Mouse (Mus musculus) gastrocnemius, postnatal 10 days (tissue): ENCODE results near the gene Hoxc8. TPM values are rescaled to one million over a fixed set of nuclear protein-coding genes. Genes with fewer than 3 reads are reported as not detected.

Source experiments
- DNase-seq: peaks from one replicate; pipeline ENCODE4 v3.0.0; 2021; ENCODE audit warnings: mixed read lengths
- total RNA-seq, 2 experiments: library from RNA; stranded (reverse); gene quantifications; 2 replicates each; pipeline ENCODE4 v1.2.3; 2021

Hoxc8 gene
- total RNA-seq, 2 experiments from 2014 or later: 1.8 to 2.8 TPM

DNA sequence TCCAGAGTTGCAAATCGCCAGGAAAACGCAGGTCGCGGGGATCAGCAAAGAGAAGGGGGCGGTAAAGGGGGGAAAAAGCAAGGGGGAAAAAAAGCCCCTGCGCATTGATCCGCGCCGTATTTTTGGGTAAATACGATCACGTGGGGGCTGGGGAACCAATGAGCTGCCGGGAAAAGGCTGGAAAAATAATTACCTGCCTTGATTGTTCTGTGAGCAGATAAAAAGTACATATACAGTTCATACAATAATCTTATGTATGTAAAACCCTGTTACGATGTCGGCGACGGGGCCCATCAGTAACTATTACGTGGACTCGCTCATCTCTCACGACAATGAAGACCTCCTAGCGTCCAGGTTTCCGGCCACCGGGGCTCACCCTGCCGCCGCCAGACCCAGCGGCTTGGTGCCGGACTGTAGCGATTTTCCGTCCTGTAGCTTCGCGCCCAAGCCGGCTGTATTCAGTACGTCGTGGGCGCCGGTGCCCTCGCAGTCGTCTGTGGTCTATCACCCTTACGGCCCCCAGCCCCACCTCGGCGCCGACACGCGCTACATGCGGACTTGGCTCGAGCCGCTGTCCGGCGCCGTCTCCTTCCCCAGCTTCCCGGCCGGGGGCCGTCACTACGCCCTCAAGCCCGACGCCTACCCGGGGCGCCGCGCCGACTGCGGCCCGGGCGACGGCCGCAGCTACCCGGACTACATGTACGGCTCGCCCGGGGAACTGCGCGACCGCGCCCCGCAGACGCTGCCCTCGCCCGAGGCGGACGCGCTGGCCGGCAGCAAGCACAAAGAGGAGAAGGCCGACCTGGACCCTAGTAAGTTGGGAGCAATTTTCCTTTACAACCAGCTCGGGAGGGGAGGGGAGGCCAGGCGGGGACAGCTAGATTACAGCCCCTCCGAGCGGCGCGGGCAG lies 8.8 kb upstream of the Hoxc8 start:
- peak; percentile 72 for DNase-seq

DNA sequence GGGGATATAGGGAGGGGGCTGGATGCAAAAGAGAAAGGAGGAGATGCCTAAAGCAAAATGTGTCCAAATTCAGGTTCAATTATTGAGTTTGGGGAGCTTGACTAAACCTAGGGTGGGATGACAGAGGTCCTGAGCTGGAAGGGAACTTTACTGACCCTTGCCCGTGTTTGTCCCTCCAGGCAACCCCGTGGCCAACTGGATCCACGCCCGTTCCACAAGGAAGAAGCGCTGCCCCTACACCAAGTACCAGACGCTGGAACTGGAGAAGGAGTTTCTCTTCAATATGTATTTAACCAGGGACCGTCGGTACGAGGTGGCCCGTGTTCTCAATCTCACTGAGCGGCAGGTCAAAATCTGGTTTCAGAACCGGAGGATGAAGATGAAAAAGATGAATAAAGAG lies 6.7 kb upstream of the Hoxc8 start:
- DNase-seq: no peak

DNA sequence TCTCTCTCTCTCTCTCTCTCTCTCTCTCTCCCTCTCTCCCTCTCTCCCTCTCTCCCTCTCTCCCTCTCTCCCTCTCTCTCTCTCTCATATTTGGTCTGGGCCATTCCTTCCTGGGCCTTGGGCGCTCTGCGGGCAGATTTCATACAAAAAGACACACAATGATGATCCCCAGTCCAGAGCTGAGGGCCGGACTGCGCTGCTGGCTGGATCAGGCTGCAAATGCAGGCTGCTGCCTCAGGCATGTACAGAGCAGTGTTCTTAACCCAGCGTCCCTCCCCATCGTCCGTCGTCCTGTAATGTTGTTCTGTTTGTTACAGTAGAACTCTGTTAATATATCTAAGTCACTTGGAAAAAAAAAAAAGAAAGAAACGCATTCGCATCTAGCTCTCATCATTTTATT lies 5.9 kb upstream of the Hoxc8 start:
- DNase-seq: no peak

DNA sequence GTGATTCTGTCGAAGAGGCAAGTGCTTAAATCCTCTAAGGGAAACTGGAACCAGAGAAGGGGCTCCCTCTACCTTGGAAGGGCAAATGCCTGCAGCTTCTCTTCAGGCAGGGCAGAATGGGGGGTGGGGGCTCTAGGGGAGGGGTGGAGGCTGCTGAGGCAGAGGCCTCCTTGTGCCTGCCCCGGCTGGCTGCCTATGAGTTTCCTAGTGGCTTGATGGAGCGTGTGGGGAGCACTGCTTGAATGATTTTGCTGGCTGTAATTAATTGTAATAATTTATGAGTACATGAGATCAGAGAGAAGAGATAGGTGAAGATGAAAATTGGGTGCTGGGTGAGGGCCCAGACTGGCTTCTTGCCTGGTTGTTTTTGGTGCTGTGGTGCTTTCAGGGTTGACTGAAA lies 5.5 kb upstream of the Hoxc8 start:
- DNase-seq: no peak

GRCm38 (mm10) chr15:102987124-102987833 lies 3.1 kb upstream of the Hoxc8 start:
- DNase-seq: peak; percentile 98

DNA sequence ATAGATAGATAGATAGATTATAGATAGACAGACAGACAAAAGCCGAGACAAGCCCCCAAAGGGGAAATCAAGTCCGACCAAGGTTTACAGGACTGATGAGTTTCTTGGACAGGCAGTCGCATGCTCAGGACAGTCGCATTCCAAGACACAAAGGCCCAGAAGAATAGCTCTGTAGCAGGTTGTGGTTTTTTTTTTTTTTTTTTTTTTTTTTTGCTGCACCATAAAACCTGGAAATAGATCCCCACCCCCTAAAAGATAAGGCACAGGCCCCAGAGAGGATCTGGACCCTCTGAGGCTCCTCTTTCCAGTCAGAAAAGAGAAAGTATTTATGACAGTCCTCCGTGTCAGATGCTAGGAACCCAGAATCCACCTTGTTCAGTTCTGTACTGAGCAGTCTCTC lies 2.3 kb upstream of the Hoxc8 start:
- DNase-seq: no peak

DNA sequence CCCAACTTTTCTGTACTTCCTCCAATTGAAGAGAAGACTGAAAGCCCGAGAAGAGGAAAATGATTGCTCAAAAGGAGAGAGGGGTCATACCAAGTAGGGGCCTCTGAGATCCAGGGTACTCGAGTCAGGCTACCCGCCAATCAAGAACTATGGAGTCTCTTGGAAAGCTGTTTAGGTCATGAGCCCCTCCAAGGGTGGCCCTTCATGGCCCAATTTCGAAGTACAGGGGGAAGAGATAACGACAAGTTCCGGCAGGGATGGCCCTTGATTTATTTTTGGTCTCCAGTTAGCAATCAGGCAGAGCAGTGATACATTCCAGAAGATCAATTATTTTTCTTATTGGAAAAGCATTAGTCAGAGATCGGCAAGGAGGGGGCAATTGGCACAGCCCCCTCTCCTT lies 1.4 kb downstream of the Hoxc8 start:
- DNase-seq: no peak

- no peak for DNase-seq
Measured at GRCm38 (mm10) chr15:102992206-102992605, 1.8 kb downstream of the Hoxc8 start.

DNA sequence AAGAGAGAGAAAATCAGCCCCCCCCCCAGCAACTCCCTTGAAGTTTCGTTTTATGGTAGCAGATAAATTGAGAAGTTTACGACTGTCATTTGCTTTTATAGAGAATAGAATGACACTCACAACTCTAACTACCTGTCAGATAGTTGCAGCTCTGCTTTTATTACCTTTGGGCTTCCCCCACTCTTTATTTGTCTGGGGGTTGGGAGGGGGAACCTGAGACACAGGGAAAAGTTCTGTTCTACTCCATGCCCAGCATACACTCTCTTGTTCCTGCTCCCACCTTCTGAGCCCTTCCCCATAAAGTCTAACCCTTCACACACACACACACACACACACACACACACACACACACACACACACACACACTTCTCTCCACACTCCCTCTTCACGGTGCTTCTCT lies 2.5 kb downstream of the Hoxc8 start:
- DNase-seq: no peak

DNA sequence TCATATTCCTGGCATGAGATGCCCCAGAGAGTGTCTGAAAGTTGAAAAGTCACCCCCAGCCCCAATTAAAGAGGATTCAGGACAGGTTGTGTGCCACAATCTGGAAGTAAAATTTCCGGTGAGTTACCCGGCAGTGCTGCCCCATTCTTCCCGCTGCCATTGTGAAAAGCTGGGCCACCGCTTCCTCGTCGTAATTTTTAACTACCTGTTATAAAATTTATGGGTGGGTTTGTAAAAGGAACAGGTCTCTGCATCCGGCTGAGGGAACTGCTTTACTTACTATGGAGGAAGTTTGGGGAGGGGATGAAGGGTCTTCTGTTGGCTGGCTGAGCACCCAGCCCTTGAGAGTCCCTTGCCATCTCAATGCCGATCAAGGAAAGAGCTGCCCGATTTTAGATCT lies 6.1 kb downstream of the Hoxc8 start:
- no peak for DNase-seq

DNA sequence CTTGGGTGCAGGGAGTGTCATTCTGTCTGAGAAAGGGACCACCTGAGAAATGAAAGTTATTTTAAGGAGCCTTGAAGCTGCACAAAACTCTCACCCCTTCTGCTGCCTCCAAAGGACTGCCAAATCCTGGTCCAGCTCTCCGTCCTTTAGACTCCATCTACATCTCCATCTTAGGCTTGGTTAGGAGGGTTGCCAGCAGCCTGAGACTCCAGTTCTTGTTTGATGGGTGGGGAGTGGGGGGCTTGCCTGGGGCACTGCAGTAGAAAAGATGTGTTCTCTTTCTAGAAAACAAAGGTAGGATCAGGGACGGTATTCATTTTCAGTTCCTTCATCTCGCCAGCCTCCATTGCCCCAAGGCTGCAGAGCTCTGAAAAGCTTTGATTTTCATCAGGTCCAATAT lies 7.0 kb downstream of the Hoxc8 start:
- DNase-seq: no peak

DNA sequence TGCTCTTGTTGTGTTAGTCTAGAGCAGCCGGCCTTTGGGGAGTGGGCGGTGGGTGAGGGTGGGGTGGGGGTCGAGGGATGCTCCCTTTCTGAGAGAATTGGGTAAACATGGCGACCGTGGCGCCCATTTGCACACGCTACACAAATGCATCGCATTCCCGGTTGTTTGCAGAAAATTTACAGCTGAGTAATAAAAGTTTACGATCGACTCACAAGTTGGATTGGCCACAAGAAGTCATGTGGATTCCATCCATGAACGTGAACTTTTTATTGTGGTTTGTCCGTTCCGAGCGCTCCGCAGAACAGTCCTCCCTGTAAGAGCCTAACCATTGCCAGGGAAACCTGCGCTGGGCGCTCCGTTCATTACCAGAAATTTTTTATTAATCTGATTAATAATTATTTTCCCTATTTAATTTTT lies 7.5 kb downstream of the Hoxc8 start, which contains the start of gene Hoxc6:
Gene Hoxc6, plus strand, starts transcription at position 319 of the 417 bp plus-strand sequence.
- no peak for DNase-seq

GRCm38 (mm10) chr15:102998608-102999182 lies 8.3 kb downstream of the Hoxc8 start:
- DNase-seq: no peak

GRCm38 (mm10) chr15:102999183-102999831 lies 8.9 kb downstream of the Hoxc8 start:
- peak; percentile 87 for DNase-seq

DNA sequence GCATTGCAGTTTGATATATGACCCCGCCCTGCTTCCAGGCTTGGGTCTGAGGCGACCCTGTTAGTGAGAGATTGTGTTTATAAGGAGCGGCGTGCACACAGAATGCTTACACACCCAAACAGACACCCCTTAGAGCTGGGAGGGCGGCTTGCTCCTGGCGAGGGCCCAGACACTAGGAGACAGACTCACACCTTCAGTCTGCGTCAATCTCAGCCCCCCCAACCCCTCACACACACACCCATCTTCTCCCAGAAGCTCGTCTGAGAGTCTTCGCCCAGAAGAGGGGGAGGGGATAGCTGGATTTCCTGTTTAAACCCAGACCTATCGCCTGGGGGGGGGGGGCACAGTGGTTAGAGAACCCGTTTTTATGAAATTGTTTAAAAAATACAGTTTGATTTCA lies 9.5 kb downstream of the Hoxc8 start:
- no peak for DNase-seq

DNA sequence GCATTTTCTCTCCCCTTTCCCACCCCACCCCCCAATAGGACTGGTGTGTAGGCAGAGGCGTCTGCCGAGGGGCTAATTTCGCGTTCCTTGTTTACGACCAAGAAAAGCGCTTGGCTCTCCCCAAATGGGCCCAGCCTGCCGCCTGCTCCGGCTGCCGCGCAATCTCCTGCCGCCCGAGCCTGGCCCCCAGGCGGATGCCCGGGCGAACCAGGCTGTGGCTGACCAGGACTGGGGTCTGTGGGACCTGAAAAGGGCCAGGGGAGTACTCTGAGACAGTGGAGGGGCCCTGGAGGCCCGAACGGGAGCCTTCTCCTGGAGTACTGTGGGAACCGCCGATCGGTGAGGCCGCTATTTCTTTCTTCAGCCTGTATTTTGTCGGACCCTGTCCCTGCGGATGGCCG lies 10.1 kb downstream of the Hoxc8 start:
- no peak for DNase-seq

GRCm38 (mm10) chr15:103001370-103001769 lies 11.0 kb downstream of the Hoxc8 start:
- DNase-seq: no peak

DNA sequence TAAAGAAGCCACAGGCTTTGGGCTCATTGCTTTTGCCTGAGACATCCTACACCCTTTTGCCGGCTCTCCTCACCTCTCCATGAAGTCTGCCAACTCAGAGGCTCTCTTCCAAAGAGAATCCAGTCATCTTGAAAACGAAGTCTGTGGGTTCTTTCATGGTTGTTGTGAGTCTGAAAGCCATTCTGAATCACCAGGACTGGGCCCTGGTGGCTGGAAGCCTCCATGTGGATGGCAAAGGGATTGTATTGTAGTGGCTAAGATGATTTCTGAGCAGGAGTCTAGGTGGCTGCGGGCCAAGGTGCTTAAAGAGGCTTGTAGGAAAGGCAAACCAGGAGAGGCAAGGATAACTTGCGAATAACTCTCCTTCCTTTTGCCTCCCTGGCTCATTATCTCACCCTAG lies 11.7 kb downstream of the Hoxc8 start:
- no peak for DNase-seq

DNA sequence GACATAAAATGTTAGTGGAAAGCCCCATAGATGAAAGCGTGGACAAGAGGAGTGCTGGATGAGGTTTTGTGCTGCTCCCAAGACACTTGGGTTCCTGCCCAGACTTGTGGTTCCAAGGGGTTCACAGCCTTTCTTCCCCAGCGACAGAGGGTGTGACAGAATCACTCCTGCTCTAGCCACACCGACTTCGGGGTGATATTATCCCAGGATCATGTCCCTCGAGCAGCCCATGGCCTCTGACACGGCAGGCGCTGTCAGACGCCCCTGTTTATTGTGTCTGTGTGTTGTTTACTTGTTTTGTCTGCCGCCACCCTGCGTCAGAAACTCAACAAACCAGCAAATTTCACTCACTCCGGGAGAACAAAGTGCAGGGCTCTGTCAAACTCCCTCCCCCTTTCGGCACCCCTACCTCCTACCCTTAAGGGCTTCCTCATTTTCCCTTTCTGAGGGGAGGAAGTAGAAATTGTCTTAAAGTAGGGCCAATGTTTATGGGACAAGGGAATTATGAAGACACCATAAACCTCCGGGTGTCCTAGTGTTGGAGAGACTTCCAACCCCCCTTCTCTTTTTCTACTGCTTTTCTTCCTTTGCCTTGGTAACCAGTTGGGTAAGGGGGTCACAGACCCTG lies 12.5 kb downstream of the Hoxc8 start:
- DNase-seq: no peak

DNA sequence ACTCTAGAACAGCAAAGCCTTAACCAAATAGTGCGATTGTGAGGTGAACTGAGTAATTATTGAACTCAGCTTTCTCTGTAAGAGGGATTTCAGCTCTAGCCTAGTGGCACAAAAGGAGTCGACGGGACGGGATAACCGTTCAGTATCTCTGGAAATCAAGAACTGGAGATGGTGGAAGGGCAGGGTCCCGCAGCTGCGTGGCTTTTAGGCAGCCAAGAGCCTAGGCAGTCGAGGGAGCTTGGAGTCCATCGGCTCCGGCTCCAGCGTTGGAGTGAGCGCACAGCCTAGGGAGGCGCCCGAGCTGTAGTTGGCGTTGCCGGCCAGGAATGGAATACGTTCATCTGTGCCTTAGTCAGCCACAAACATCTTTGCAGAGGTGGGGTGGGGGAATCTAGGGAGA lies 14.9 kb downstream of the Hoxc8 start:
- peak; percentile 63 for DNase-seq

- no peak for DNase-seq
Measured at GRCm38 (mm10) chr15:103005797-103006196, 15.4 kb downstream of the Hoxc8 start.

GRCm38 (mm10) chr15:103006326-103006725 lies 15.9 kb downstream of the Hoxc8 start:
- no peak for DNase-seq
